Mouse (Mus musculus): ENCODE results near the gene Tubb4a. TPM values are rescaled to one million over a fixed set of nuclear protein-coding genes. Genes with fewer than 3 reads are reported as not detected.

Tubb4a gene
- polyA plus RNA-seq, 1 experiment from 2014 or later = 253 TPM

DNA sequence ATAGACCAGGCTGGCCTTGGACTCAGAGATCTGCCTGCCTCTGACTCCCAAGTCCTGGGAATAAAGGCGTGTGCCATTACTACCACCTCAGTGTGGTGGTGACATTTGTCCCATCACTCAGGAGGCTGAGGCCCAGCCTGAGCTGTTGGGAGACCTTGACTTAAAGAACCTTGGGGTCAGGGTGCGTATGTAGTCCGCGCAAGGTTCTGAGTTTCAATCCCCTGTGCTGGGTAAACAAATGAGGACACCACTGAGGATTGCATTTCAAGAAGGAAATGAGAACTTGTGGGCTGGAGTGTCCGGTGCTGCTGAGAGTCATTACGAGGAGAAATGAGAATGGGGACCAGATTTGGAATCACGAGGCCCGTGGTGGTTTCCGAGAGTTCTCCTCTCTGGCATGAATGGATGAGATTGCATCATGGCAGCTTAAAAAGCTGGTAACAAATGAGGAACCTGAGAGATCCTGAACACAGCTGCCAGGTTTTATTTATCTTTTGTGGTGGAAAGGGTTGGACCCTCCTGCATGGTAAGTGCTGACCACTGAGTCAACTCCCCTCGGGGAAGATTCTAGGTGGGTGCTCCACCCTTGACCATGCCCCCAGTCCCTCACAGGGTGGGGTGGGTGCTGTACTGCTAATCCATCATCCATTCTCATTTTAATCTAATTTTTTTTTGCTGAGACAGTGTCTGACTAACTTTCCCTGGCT, 25.3 kb upstream of the Tubb4a start:
- WGBS = 92% methylated on average over 10 of the region's 10 CpGs
- Histone ChIP-seq H3K4me3 (no peak overlapping the region), H3K27me3 (no peaks in the 10 kb centered on the region; the same call in 1 of the 2 replicates), H3K36me3 (no peaks in the 10 kb centered on the region), H3K9me3 (no peaks in the 10 kb centered on the region), H3K4me2 (replicated peaks) (no peak overlapping the region), H3K27ac (replicated peaks) (no peak overlapping the region), H3K4me1 (peaks cover 2% of the 10 kb centered on the region; the same call in 1 of the 2 replicates), H3K9ac (replicated peaks) (no peak overlapping the region)
- ATAC-seq (replicated peaks) = no peak

DNA sequence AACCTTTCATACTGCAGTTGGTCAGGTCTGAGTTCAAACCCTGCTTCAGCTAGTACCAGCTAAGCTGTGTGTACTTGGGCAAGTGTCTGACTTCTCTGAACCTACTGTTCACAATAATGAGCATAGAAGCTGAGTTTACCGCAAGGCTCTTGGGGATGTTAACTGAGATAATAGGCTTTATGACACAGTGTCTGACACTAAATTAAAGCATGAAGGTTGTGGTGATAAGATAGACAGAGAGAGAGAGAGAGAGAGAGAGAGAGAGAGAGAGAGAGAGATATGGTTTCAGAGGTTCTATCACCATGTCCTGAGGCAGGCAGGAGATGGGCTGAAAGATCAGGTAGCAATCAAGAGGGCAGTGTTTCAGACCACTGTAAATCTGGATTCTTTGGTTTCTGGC, 22.4 kb upstream of the Tubb4a start:
- Histone ChIP-seq H3K4me2 (replicated peaks) (no peak overlapping the region), H3K9me3 (no peaks in the 10 kb centered on the region), H3K27ac (replicated peaks) (no peak overlapping the region), H3K36me3 (no peaks in the 10 kb centered on the region), H3K9ac (replicated peaks) (no peak overlapping the region), H3K27me3 (no peaks in the 10 kb centered on the region), H3K4me1 (peaks cover 17% of the 10 kb centered on the region), H3K4me3 (no peak overlapping the region)
- ATAC-seq (replicated peaks) = no peak
- 89% methylated on average over 1 of the region's 1 CpGs for WGBS

DNA sequence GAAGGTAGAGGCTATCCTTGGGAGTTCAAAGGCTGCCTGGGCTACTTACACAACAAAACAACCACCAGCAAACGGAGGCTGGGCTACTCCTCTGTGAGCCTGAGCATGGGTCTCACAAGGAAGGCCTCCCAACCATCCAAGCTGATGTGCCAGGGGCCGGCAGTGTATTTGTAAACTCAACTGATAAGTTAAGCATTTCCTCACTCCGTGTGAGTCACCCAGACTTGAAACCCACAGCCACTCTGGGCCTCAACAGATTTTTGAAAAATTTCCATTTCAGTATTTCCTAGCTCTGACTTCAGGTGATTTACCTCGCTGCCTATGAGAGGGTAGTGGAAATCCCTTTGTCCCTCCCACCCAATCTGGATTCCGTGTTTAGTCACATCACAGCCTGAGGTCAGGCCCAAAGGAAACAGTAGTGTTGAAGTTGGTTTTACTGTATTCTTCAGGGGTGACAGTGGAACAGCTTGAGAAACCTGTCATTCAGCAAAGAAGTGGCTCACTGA, 21.1 kb upstream of the Tubb4a start:
- no peaks in the 10 kb centered on the region for H3K27me3 ChIP-seq
- no peak overlapping the region for H3K4me2 ChIP-seq (replicated peaks)
- no peaks in the 10 kb centered on the region for H3K36me3 ChIP-seq
- ATAC-seq (replicated peaks) = no peak
- 63% methylated on average over 5 of the region's 5 CpGs for WGBS
- peaks cover 23% of the 10 kb centered on the region for H3K4me1 ChIP-seq
- H3K27ac ChIP-seq (replicated peaks) = no peak overlapping the region
- no peaks in the 10 kb centered on the region for H3K9me3 ChIP-seq
- H3K9ac ChIP-seq (replicated peaks) = no peak overlapping the region
- no peak overlapping the region for H3K4me3 ChIP-seq

DNA sequence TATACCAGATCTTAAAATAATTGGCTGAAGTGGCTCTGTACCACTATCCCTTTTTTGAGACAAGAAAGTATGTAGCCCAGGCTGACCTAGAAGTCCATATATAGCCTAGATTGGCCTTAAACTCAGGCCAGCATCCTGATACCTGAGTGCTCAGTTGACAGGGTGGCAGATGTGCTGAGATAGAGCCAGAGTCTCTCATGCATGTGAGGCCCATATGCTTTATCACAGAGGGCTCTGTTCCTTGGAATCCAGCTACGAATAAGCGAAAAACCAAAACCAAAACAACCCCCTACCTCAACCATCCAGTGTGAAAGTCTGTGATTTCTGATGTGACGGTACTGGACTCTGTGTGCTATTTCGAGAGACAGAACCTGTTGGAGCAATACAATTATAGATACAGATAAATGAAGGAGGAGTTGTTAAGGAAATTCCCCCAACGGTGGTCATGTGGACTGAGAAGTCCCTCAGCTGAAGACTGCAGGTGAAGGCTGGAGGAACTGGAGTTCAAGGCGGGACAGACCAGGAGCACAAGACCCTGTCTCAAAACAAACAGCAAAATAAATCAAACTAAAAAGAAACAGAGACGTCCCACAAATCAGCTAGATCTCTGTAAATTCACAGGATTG, 20.6 kb upstream of the Tubb4a start:
- Histone ChIP-seq H3K36me3 (no peaks in the 10 kb centered on the region), H3K27me3 (no peaks in the 10 kb centered on the region), H3K4me2 (replicated peaks) (no peak overlapping the region), H3K27ac (replicated peaks) (no peak overlapping the region), H3K9ac (replicated peaks) (no peak overlapping the region), H3K9me3 (no peaks in the 10 kb centered on the region), H3K4me1 (peaks cover 23% of the 10 kb centered on the region), H3K4me3 (no peak overlapping the region)
- WGBS = 83% methylated on average over 7 of the region's 7 CpGs
- no peak for ATAC-seq (replicated peaks)

DNA sequence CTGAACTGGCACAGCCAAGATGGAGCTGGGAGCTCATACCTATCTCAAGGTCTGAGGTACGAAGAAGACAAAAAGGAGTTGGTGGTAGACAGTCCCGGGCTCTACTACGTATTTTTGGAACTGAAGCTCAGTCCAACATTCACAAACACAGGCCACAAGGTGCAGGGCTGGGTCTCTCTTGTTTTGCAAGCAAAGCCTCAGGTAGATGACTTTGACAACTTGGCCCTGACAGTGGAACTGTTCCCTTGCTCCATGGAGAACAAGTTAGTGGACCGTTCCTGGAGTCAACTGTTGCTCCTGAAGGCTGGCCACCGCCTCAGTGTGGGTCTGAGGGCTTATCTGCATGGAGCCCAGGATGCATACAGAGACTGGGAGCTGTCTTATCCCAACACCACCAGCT, 19.5 kb upstream of the Tubb4a start:
- no peak overlapping the region for H3K4me2 ChIP-seq (replicated peaks)
- no peak overlapping the region for H3K27ac ChIP-seq (replicated peaks)
- peaks cover 23% of the 10 kb centered on the region for H3K4me1 ChIP-seq
- 90% methylated on average over 5 of the region's 5 CpGs for WGBS
- no peaks in the 10 kb centered on the region for H3K27me3 ChIP-seq
- no peak for ATAC-seq (replicated peaks)
- H3K9ac ChIP-seq (replicated peaks) = no peak overlapping the region
- no peaks in the 10 kb centered on the region for H3K36me3 ChIP-seq
- H3K9me3 ChIP-seq = no peaks in the 10 kb centered on the region
- no peak overlapping the region for H3K4me3 ChIP-seq

DNA sequence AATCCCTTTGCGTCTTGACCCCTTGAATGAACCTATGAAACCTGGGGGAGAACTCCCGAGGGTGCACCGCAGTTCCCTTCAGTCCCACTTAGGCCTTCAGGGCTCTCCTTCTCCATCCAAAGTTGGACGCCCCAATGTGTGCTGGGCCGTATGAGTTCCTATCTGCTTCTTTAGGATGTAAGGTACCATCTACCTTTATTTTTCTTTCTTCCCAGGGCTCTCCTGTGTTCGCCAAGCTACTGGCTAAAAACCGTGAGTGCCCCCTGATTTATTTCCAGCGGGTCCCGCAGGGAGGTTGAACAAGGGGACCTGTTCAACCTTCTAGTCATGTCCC, 18.4 kb upstream of the Tubb4a start:
- Histone ChIP-seq H3K9me3 (no peaks in the 10 kb centered on the region), H3K27ac (replicated peaks) (no peak overlapping the region), H3K36me3 (no peaks in the 10 kb centered on the region), H3K4me1 (peaks cover 23% of the 10 kb centered on the region), H3K4me2 (replicated peaks) (peak overlapping the region; percentile 71), H3K27me3 (no peaks in the 10 kb centered on the region), H3K9ac (replicated peaks) (peak overlapping the region; percentile 70), H3K4me3 (peak overlapping the region; percentile 86)
- WGBS = 6% methylated on average over 9 of the region's 9 CpGs
- no peak for ATAC-seq (replicated peaks)

DNA sequence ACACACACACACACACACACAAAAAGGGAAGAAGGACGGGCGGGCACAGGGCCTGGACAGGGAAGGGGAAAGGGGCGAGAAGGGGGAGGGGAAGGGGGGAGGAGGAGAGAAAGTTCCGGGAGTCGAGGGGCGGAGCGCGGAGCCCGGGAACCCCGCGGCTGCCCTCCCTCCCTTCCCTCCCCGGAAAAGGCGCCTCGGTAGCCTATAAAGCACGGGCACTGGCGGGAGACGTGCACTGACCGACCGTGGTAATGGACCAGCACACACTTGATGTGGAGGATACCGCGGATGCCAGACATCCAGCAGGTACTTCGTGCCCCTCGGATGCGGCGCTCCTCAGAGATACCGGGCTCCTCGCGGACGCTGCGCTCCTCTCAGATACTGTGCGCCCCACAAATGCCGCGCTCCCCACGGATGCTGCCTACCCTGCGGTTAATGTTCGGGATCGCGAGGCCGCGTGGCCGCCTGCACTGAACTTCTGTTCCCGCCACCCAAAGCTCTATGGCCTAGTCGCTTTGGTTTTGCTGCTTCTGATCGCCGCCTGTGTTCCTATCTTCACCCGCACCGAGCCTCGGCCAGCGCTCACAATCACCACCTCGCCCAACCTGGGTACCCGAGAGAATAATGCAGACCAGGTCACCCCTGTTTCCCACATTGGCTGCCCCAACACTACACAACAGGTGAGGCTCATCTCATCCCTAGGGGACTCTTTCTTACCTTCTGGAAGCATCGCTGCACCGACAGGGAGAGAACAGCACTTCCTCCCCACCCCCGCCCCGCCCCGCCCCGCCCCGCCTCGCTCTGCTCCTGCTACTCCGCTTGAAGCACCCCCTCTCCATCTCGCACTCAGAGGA, 17.8 kb upstream of the Tubb4a start, which contains the start of gene Tnfsf9:
TSS of gene Tnfsf9 (plus strand) at position 145 of the 854 bp plus-strand sequence.
- peak; percentile 86 for ATAC-seq (replicated peaks)
- under 1% methylated on average over 58 of the region's 61 CpGs for WGBS
- Histone ChIP-seq H3K4me3 (peak within 1 kb of the TSS; percentile 86), H3K4me1 (peaks cover 23% of the 10 kb centered on the region), H3K27me3 (no peaks in the 10 kb centered on the region), H3K9me3 (no peaks in the 10 kb centered on the region), H3K9ac (replicated peaks) (peak within 1 kb of the TSS; percentile 70), H3K27ac (replicated peaks) (peak within 1 kb of the TSS; percentile 54), H3K4me2 (replicated peaks) (peak within 1 kb of the TSS; percentile 71), H3K36me3 (no peaks in the 10 kb centered on the region)

DNA sequence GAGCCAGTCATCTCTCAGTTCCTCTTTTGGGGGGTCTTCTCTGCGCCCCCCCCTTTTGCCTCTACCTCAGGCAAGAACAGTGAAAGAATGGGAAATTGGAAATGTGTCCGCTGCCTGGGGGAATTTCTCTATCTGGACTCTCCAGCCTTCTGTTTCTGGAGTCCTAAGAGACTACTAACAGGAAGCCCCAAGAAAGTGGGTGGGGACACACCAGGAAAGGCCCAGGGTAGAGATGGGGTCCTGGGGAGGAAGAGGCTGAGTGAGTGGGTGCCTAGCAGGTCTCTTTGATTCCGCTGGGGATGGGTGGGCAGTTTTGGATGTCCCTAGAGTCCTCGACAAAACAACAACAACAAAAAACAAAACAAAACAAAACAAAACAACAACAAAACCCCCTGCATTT, 16.9 kb upstream of the Tubb4a start:
- ATAC-seq (replicated peaks) = peak; percentile 2; the same call in 1 of the 2 replicates
- H3K27me3 ChIP-seq = no peaks in the 10 kb centered on the region
- 44% methylated on average over 4 of the region's 4 CpGs for WGBS

DNA sequence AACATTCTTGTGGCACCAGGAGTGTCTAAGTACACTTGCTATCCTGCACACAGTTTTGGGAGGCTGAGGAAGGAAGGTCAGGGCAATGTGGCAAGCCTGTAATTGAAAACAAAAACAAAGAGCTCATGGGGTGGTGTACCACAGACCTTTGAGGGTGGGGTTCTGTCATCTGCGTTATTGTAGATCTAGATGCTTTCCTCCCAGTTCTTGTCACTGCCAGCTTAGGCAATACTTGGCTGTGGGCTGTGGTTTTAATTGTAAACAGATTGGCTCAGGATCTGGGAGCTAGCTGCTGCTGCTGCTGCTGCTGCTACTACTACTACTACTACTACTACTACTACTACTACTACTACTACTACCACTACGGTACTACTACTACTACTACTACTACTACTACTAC, 14.7 kb upstream of the Tubb4a start:
- Histone ChIP-seq H3K27me3 (no peaks in the 10 kb centered on the region), H3K36me3 (no peaks in the 10 kb centered on the region), H3K9me3 (no peaks in the 10 kb centered on the region), H3K4me2 (replicated peaks) (no peak overlapping the region), H3K4me3 (no peak overlapping the region), H3K4me1 (peaks cover 19% of the 10 kb centered on the region), H3K9ac (replicated peaks) (no peak overlapping the region), H3K27ac (replicated peaks) (no peak overlapping the region)
- WGBS = 88% methylated on average over 2 of the region's 2 CpGs
- ATAC-seq (replicated peaks) = no peak

More for the DNA sequence above, 16.9 kb upstream of the Tubb4a start:
- peak overlapping the region; percentile 86 for H3K4me3 ChIP-seq
- H3K9me3 ChIP-seq = no peaks in the 10 kb centered on the region
- peak overlapping the region; percentile 70 for H3K9ac ChIP-seq (replicated peaks)
- peaks cover 23% of the 10 kb centered on the region for H3K4me1 ChIP-seq
- no peaks in the 10 kb centered on the region for H3K36me3 ChIP-seq
- no peak overlapping the region for H3K27ac ChIP-seq (replicated peaks)
- peak overlapping the region; percentile 71 for H3K4me2 ChIP-seq (replicated peaks)

DNA sequence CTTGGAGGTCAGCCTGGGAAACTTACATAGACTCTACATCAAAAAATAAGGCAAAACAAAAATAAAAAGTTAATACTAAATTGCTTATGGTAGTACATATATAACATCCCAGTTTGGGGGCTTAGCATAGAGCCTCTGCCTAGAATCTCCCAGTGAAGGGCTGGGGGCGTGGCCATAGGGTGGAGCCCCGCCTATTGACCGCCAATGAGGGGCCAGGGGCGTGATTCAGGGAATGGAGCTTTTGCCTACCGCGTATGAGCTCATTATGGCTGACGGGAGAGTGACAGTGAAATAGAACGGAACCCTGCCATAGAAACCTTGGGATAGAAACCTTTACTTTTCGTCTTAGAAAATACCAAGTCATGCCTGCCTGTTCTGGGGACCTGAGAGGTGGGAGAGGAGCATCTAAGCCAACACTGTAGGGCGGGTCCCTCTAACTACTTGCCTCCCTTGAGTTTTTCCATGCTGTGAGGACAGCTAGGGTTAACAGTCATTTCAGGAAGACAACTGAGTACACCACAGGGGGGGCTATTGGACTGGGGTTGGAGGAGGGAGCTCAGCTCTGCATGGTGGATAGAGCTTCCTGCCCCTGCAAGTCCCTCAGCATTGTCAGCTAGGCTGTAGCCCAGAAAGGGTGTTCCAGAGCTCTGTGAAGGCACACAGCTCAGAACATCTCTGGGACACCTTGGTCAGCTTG, 12.2 kb upstream of the Tubb4a start:
- Histone ChIP-seq H3K27me3 (no peaks in the 10 kb centered on the region), H3K9me3 (no peaks in the 10 kb centered on the region), H3K27ac (replicated peaks) (no peak overlapping the region), H3K4me2 (replicated peaks) (no peak overlapping the region), H3K36me3 (no peaks in the 10 kb centered on the region), H3K4me3 (no peak overlapping the region), H3K9ac (replicated peaks) (no peak overlapping the region), H3K4me1 (peaks cover 15% of the 10 kb centered on the region)
- WGBS = 6% methylated on average over 10 of the region's 10 CpGs
- no peak for ATAC-seq (replicated peaks)

DNA sequence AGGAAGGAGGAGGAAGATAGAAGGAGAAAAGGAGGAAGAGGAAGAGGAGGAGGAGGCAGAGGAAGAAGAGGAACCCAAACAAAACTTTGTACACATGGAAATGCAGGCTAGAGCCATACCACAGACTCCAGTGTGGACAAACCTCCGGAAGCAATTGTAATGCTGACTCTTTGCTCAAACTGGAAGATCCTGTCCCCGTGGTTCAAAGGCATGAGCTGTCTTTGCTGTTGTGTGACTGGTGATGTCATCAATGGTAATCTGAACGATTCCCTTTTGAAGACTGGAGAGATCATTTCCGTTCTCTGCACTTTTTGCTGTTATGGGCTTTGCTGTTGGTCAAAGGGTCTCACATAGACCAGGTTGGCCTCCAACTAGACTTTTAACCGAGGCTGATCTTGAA, 10.7 kb upstream of the Tubb4a start:
- ATAC-seq (replicated peaks) = no peak

DNA sequence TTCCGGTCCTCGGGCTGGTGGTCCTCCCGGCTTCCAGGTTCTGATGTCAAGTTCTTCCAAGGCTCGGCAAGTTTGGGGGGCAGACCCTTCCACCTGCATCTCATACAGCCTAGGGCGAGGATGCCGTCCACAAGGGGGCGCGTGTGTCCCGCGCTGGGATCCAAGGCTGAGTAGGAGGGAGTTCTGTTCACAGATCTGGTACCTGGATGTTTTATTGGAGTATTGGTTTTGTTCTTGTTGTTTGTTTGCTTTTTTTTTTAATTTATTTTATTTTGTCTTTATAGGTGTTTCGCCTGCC, 9.0 kb upstream of the Tubb4a start:
- peaks cover 9% of the 10 kb centered on the region for H3K4me1 ChIP-seq
- H3K4me2 ChIP-seq (replicated peaks) = peak overlapping the region; percentile 36
- H3K9ac ChIP-seq (replicated peaks) = no peak overlapping the region
- H3K9me3 ChIP-seq = no peaks in the 10 kb centered on the region
- peak; percentile 86 for ATAC-seq (replicated peaks)
- H3K27me3 ChIP-seq = no peaks in the 10 kb centered on the region
- no peak overlapping the region for H3K27ac ChIP-seq (replicated peaks)
- 2% methylated on average over 11 of the region's 11 CpGs for whole genome bisulfite sequencing
- H3K4me3 ChIP-seq = peak overlapping the region; percentile 21
- no peaks in the 10 kb centered on the region for H3K36me3 ChIP-seq

More for the DNA sequence above, 10.7 kb upstream of the Tubb4a start:
- Histone ChIP-seq H3K9me3 (no peaks in the 10 kb centered on the region), H3K36me3 (no peaks in the 10 kb centered on the region), H3K4me2 (replicated peaks) (no peak overlapping the region), H3K9ac (replicated peaks) (no peak overlapping the region), H3K27me3 (no peaks in the 10 kb centered on the region), H3K4me1 (peaks cover 9% of the 10 kb centered on the region), H3K27ac (replicated peaks) (no peak overlapping the region), H3K4me3 (no peak overlapping the region)
- WGBS = 88% methylated on average over 5 of the region's 5 CpGs
